Mouse (Mus musculus) kidney, embryonic 14.5 days (tissue): ENCODE data around the gene Aldh3b3. TPM values are rescaled to one million over a fixed set of nuclear protein-coding genes. Genes with fewer than 3 reads are reported as not detected.

Experiments used
- ATAC-seq: fragments of 200-750 bp; cut with Nextera tagmentation; 2 replicates; pipeline ENCODE4 v1.8.0; 2017; ENCODE audit warnings: moderate number of reproducible peaks, mild to moderate bottlenecking, moderate TSS enrichment, moderate library complexity; ENCODE audit not compliant: low FRiP score, low TSS enrichment
- H3K27ac ChIP-seq: fragments of 300-500 bp; sonication (generic); 2 replicates; pipeline ENCODE4 v1.5.1; 2014; ENCODE audit warnings: low read depth, mild to moderate bottlenecking, low read length, moderate library complexity, mixed read lengths
- H3K27me3 ChIP-seq: fragments of 300-500 bp; sonication (generic); 2 replicates; pipeline ENCODE4 v1.6.1; 2014; ENCODE audit warnings: mild to moderate bottlenecking, low read length; ENCODE audit not compliant: control insufficient read depth, insufficient read depth
- H3K36me3 ChIP-seq: fragments of 300-500 bp; sonication (generic); 2 replicates; pipeline ENCODE4 v1.6.1; 2014; ENCODE audit warnings: low read length, mixed read lengths; ENCODE audit not compliant: control insufficient read depth, insufficient read depth
- H3K4me1 ChIP-seq: fragments of 300-500 bp; sonication (generic); 2 replicates; pipeline ENCODE4 v1.6.1; 2014; ENCODE audit warnings: low read length, mixed read lengths; ENCODE audit not compliant: control insufficient read depth, insufficient read depth
- H3K4me2 ChIP-seq: fragments of 300-500 bp; sonication (generic); replicated peaks from 2 replicates; pipeline ENCODE4 v1.6.1; 2014; ENCODE audit warnings: low read depth, mild to moderate bottlenecking, low read length
- H3K4me3 ChIP-seq: fragments of 300-500 bp; sonication (generic); 2 replicates; pipeline ENCODE4 v1.5.1; 2014; ENCODE audit warnings: mild to moderate bottlenecking, low read length
- H3K9ac ChIP-seq: fragments of 300-500 bp; sonication (generic); 2 replicates; pipeline ENCODE4 v1.6.1; 2014; ENCODE audit warnings: low read depth, mild to moderate bottlenecking, low read length, moderate library complexity
- H3K9me3 ChIP-seq: fragments of 300-500 bp; sonication (generic); 2 replicates; pipeline ENCODE4 v1.6.1; 2016; ENCODE audit warnings: low read length; ENCODE audit not compliant: control insufficient read depth
- WGBS: fragments of 180-500 bp; shearing (Covaris S2); extraction: QIAGEN DNeasy Blood & Tissue Kit; methylation state at CpG from one replicate; pipeline ENCODE4 v1.1.7; 2014; 5-methylcytosine and 5-hydroxymethylcytosine counted together
- polyA plus RNA-seq: library from polyadenylated mRNA; unstranded; fragments of >200 nt; fragmentation: Nextera tagmentation; extraction: Ambion mirVana; gene quantifications from 2 replicates; pipeline ENCODE4 v1.2.1, GENCODE M21; 2014

The Aldh3b3 gene
- polyA plus RNA-seq, 1 experiment from 2014 or later = not detected

DNA sequence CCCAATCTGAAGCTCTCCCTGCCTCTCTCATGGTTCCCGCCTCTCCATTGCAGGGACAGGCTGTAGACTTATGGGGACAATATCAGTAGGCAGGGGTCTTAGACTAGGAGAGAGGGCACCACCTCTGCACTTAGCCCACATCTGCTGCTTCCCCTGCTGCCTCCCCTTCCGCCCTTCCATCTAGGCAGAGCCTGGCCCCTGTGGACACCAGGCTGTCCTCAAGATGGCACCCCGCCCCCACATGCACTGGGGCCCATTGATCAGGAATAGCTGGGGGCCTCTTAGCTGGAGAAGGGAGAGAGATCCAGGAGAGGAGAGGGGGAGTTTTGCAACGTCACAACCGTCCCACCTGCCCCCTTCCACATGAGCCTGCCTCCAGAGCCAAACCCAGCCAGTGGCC, 34.0 kb downstream of the Aldh3b3 start, which contains the start of gene Tbx10:
TSS of gene Tbx10 (plus strand) at position 337 of the 400 bp plus-strand sequence.
- no peak within 1 kb of the TSS for H3K4me2 ChIP-seq
- H3K27ac ChIP-seq = no peak within 1 kb of the TSS
- H3K4me1 ChIP-seq = peaks cover 17% of the 10 kb centered on the region
- H3K4me3 ChIP-seq = no peak within 1 kb of the TSS
- H3K9me3 ChIP-seq = 0 out of 2 replicates have a peak, but pooled peaks cover 3% of the 10 kb centered on the region
- H3K9ac ChIP-seq = no peak within 1 kb of the TSS
- WGBS = 35% methylated on average over 5 of the region's 5 CpGs
- no peaks in the 10 kb centered on the region for H3K36me3 ChIP-seq
- ATAC-seq = no peak
- no peaks in the 10 kb centered on the region for H3K27me3 ChIP-seq

DNA sequence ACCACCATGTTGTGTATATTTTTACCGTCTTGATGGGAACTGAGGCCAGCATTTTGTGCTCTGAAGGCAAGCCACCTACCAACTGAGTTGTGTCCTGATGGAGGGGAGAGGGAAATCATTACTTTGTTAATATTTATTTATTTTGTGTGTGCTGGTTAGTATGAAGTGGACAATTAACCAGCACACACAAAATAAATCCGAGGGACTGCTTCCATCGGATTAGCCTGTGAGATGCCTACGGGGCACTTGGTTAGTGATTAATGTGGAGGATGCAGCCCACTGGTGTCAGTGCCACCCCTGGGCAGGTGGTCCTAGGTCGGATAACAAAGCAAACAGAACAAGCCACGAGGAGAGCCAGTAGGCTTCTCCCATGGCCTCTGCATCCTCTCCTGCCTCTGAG, 36.5 kb downstream of the Aldh3b3 start:
- H3K4me3 ChIP-seq = no peak overlapping the region
- H3K27ac ChIP-seq = no peak overlapping the region
- no peaks in the 10 kb centered on the region for H3K36me3 ChIP-seq
- H3K9ac ChIP-seq = no peak overlapping the region
- H3K4me1 ChIP-seq = peaks cover 27% of the 10 kb centered on the region
- 26% methylated on average over 6 of the region's 6 CpGs for WGBS
- H3K27me3 ChIP-seq = no peaks in the 10 kb centered on the region
- H3K9me3 ChIP-seq = no peaks in the 10 kb centered on the region
- no peak for ATAC-seq
- H3K4me2 ChIP-seq = no peak overlapping the region

DNA sequence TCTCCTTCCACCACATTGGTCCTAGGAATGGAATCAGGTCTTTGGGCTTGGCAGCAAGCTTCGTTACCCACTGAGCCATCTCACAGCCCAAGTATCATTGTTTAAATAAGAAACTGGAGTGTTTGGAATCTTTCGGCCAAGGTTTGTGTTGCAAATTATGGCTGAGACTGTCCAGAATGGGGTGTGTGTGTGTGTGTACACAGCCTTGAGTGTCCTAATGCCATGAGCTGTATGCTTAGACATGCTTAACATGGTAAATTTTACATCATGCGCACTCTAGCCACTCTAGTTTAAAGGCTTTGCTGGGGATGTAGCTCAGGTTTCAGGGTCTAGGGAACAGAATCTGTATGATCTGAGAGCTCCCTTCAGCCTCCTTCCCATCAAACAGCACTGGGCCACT, 37.1 kb downstream of the Aldh3b3 start:
- Histone ChIP-seq H3K4me1 (peaks cover 27% of the 10 kb centered on the region), H3K4me2 (no peak overlapping the region), H3K27ac (no peak overlapping the region), H3K27me3 (no peaks in the 10 kb centered on the region), H3K4me3 (no peak overlapping the region), H3K9ac (no peak overlapping the region), H3K36me3 (no peaks in the 10 kb centered on the region), H3K9me3 (no peaks in the 10 kb centered on the region)
- 62% methylated on average over 3 of the region's 3 CpGs for WGBS
- ATAC-seq = no peak

- ATAC-seq = no peak
- Histone ChIP-seq H3K4me2 (no peak overlapping the region), H3K4me1 (peaks cover 31% of the 10 kb centered on the region), H3K9ac (no peak overlapping the region), H3K4me3 (no peak overlapping the region), H3K9me3 (no peaks in the 10 kb centered on the region), H3K36me3 (no peaks in the 10 kb centered on the region), H3K27me3 (no peaks in the 10 kb centered on the region), H3K27ac (no peak overlapping the region)
- 38% methylated on average over 7 of the region's 7 CpGs for WGBS
Measured at GRCm38 (mm10) chr19:3996106-3996505, 37.7 kb downstream of the Aldh3b3 start.

DNA sequence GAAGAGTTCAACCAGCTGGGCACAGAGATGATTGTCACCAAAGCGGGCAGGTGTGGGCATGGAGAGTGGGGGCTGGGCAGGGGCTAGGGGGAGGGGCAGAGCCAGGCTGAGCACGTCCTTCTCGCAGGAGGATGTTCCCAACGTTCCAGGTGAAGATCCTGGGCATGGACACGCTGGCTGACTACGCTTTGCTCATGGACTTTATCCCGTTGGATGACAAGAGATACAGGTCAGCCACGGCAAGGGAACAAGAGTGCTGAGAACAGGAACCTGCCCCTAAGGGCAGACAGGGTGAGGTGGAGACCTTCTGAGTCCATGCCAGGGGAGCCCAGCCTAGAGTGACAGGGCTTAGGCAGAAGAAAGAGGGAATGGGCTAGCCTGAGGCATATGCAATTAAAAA, 38.3 kb downstream of the Aldh3b3 start:
- Histone ChIP-seq H3K27me3 (no peaks in the 10 kb centered on the region), H3K27ac (no peak overlapping the region), H3K4me3 (no peak overlapping the region), H3K36me3 (no peaks in the 10 kb centered on the region), H3K9ac (no peak overlapping the region), H3K4me2 (no peak overlapping the region), H3K9me3 (no peaks in the 10 kb centered on the region), H3K4me1 (peaks cover 37% of the 10 kb centered on the region)
- no peak for ATAC-seq
- 82% methylated on average over 8 of the region's 8 CpGs for WGBS

GRCm38 (mm10) chr19:3997231-3997630, 38.8 kb downstream of the Aldh3b3 start:
- no peak overlapping the region for H3K27ac ChIP-seq
- no peaks in the 10 kb centered on the region for H3K27me3 ChIP-seq
- no peak overlapping the region for H3K4me3 ChIP-seq
- H3K4me2 ChIP-seq = no peak overlapping the region
- no peak overlapping the region for H3K9ac ChIP-seq
- no peaks in the 10 kb centered on the region for H3K9me3 ChIP-seq
- ATAC-seq = no peak
- 53% methylated on average over 8 of the region's 8 CpGs for WGBS
- H3K36me3 ChIP-seq = no peaks in the 10 kb centered on the region
- peaks cover 37% of the 10 kb centered on the region for H3K4me1 ChIP-seq

- H3K9ac ChIP-seq = no peak overlapping the region
- H3K36me3 ChIP-seq = no peaks in the 10 kb centered on the region
- H3K27me3 ChIP-seq = no peaks in the 10 kb centered on the region
- no peak overlapping the region for H3K4me2 ChIP-seq
- peaks cover 37% of the 10 kb centered on the region for H3K4me1 ChIP-seq
- no peak for ATAC-seq
- WGBS = 71% methylated on average over 8 of the region's 8 CpGs
- H3K4me3 ChIP-seq = no peak overlapping the region
- H3K9me3 ChIP-seq = no peaks in the 10 kb centered on the region
- no peak overlapping the region for H3K27ac ChIP-seq
Measured at GRCm38 (mm10) chr19:3998335-3998734, 39.9 kb downstream of the Aldh3b3 start.

DNA sequence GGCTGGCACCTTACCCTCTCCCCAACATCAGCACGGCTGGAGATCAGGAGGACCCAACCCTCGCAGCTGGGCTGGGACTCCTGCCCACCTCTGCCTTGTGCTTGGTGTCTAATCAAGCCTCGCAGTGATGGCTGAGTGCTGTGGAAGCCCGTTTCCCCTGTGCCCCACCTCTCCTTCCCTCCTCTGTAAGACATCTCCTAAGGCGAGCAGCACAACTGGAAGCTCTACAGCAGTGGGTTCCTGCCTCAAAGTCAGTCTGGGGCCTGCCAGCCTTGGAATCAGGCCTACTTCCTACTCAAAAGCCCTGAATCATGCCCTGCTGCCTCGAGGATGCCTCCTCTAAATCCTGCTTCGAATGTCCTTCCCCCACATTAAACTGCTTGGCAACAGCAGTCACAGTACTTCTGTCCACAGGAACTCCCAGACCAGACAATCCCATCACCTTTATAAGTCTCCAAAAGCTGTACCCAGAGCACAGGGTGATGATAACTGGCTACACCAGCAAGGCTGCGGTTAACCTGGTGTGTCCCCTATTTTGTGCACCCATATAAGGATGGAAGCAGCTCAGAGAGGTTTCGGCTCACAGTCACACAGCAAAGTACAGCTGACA, 40.8 kb downstream of the Aldh3b3 start:
- peak overlapping the region; percentile 76; the same call in 1 of the 2 replicates for H3K4me3 ChIP-seq
- H3K36me3 ChIP-seq = no peaks in the 10 kb centered on the region
- H3K9ac ChIP-seq = peak overlapping the region; percentile 23; the same call in 1 of the 2 replicates
- 79% methylated on average over 9 of the region's 9 CpGs for WGBS
- H3K9me3 ChIP-seq = no peaks in the 10 kb centered on the region
- H3K4me2 ChIP-seq = peak overlapping the region; percentile 92
- ATAC-seq = no peak
- no peak overlapping the region for H3K27ac ChIP-seq
- no peaks in the 10 kb centered on the region for H3K27me3 ChIP-seq
- H3K4me1 ChIP-seq = peaks cover 37% of the 10 kb centered on the region

DNA sequence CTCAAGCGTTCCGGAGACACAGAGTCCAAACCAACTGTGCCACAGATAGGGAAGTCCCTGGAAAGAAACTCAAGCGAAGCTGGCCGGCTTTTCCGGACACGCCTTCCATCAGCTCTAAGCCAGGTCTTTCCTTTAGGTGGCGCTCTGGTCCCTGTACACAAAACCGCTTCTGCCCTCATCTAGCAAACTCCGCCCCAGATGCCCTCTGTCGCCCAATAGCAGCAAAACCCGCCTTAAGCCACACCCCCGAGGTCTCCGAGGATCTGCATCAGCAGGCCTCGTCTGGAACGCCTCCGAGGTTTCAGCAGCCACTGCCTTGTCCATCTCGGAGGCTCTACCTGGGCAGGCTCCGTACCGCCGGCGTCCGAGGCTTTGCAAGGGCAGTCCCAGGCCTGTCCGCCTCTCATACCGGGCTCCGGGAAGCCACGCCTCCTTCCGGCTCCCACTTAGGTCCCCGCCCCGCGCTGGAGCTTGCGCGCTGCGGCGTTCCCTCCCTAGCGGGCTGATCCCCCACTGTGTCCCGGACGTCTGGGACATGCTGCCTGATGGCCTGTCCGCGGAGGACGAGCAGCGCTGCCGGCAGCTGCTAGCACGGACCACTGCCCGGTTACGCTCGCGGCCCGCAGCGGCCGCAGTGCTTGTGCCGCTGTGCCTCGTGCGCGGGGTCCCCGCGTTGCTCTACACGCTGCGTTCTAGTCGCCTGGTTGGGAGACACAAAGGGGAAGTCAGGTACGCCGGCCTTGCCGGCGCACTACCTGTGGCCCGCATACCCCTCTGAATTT, 41.9 kb downstream of the Aldh3b3 start, which contains the start of the genes Nudt8 and Gm49405:
TSS of gene Nudt8 (plus strand) at position 462 of the 782 bp plus-strand sequence.
TSS of gene Gm49405 (plus strand) at position 508 of the 782 bp plus-strand sequence.
- Histone ChIP-seq H3K4me2 (peak within 1 kb of the TSS; percentile 92), H3K36me3 (no peaks in the 10 kb centered on the region), H3K9me3 (no peaks in the 10 kb centered on the region), H3K4me1 (peaks cover 32% of the 10 kb centered on the region), H3K27me3 (no peaks in the 10 kb centered on the region), H3K27ac (peak within 1 kb of the TSS; percentile 93), H3K4me3 (peak within 1 kb of the TSS; percentile 76), H3K9ac (peak within 1 kb of the TSS; percentile 85)
- ATAC-seq = peak; percentile 91
- WGBS = 0% methylated on average over 64 of the region's 64 CpGs
